Mouse (Mus musculus): Measurements from ENCODE around the gene Sh3glb2.
A peak's percentile ranks its signal among the peaks of the same experiment; 100 is the strongest.

Gene Sh3glb2

GRCm38 (mm10) chr2:30379307-30379706, 20.2 kb upstream of the Sh3glb2 start:
- DNase-seq = no peak

- DNase-seq = no peak
These were observed 18.6 kb upstream of the Sh3glb2 start for GRCm38 (mm10) chr2:30377721-30378120.

- DNase-seq = no peak
These were observed 16.8 kb upstream of the Sh3glb2 start for GRCm38 (mm10) chr2:30375893-30376292.

GRCm38 (mm10) chr2:30372726-30373125, 13.6 kb upstream of the Sh3glb2 start:
- no peak for DNase-seq

- DNase-seq = peak; percentile 41
These were observed 12.4 kb upstream of the Sh3glb2 start for GRCm38 (mm10) chr2:30371544-30371943.

GRCm38 (mm10) chr2:30366203-30366602, 7.1 kb upstream of the Sh3glb2 start:
- peak; percentile 50 for DNase-seq

- no peak for DNase-seq
These were observed 6.3 kb upstream of the Sh3glb2 start for GRCm38 (mm10) chr2:30365281-30366069.

GRCm38 (mm10) chr2:30363773-30364650, 4.9 kb upstream of the Sh3glb2 start, which contains the start of gene Miga2:
Gene Miga2 (plus strand): TSS chr2:30364233.
- peak; percentile 98 for DNase-seq

GRCm38 (mm10) chr2:30362865-30363264, 3.7 kb upstream of the Sh3glb2 start:
- DNase-seq = no peak

- no peak for DNase-seq
These were observed 1.5 kb upstream of the Sh3glb2 start for GRCm38 (mm10) chr2:30360626-30361025.

GRCm38 (mm10) chr2:30357552-30358510, 1.3 kb downstream of the Sh3glb2 start:
- no peak for DNase-seq

GRCm38 (mm10) chr2:30356906-30357305, 2.2 kb downstream of the Sh3glb2 start:
- no peak for DNase-seq

- no peak for DNase-seq
These were observed 2.9 kb downstream of the Sh3glb2 start for GRCm38 (mm10) chr2:30356266-30356665.

- DNase-seq = no peak
These were observed 3.3 kb downstream of the Sh3glb2 start for GRCm38 (mm10) chr2:30355861-30356260.

GRCm38 (mm10) chr2:30351149-30351548, 8.0 kb downstream of the Sh3glb2 start:
- DNase-seq = no peak

GRCm38 (mm10) chr2:30349196-30349595, 9.9 kb downstream of the Sh3glb2 start:
- no peak for DNase-seq

- DNase-seq = no peak
These were observed 13.0 kb downstream of the Sh3glb2 start for GRCm38 (mm10) chr2:30345971-30346676.

- DNase-seq = peak; percentile 21
These were observed 15.5 kb downstream of the Sh3glb2 start for GRCm38 (mm10) chr2:30343601-30344137.

GRCm38 (mm10) chr2:30342544-30342943, 16.6 kb downstream of the Sh3glb2 start:
- DNase-seq = no peak

GRCm38 (mm10) chr2:30342061-30342460, 17.1 kb downstream of the Sh3glb2 start:
- no peak for DNase-seq

- DNase-seq = no peak
These were observed 22.0 kb downstream of the Sh3glb2 start for GRCm38 (mm10) chr2:30337179-30337578.

All from lung, postnatal 14 days (tissue).